26 mouse cellular contexts compared by ENCODE assay signal in the genomic region with DNA sequence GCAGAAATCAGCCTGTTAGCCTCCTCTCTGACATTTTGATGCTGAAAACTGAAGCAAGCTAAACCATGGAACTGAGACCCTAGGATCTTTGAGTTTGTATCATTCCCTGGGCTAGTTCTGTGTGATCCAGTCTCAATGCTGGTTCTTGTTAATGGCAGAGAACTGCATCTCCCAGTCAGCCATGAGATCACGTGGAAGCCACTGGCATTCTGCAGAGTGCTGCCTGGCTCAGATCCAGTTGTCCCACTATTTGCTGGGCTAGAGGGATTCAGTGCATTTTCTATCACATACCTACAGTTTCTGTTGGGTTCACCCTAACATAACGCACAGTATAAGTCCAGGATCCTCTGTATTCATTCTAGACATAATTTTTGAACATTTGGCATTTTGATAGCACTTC.
DNase-seq lines count a peak whose midpoint lies in the region; ATAC-seq and TF ChIP-seq lines count a peak whose summit lies in the region.
"Had no signal": no experiment of that assay in that cellular context is flagged by ENCODE, and none has a peak within 500 bp of the region (broad histone marks: within the 10 kb centered on the region; RNA-seq: fewer than 3 reads in every experiment).

No protein-coding gene starts in this region.

- H3K27ac ChIP-seq in heart, embryonic 10.5 days, result no peak overlapping the region
- H3K27ac ChIP-seq in kidney, embryonic 14.5 days (ENCODE audit: low read depth, low read length), result no peak overlapping the region
- H3K27ac ChIP-seq: forebrain, embryonic 12.5 days; forebrain, embryonic 15.5 days; heart, embryonic 13.5 days; hindbrain, embryonic 12.5 days; hindbrain, embryonic 15.5 days had no signal

- 78% methylated on average over 2 of the region's 2 CpGs for WGBS in heart, embryonic 10.5 days
- WGBS in kidney, embryonic 14.5 days, result 79% methylated on average over 2 of the region's 2 CpGs
- WGBS in lung, adult 2 months, result 65% methylated on average over 2 of the region's 2 CpGs

- TF ChIP-seq CTCF in lung, adult 2 months (IDR thresholded peaks at IDR 0.05; ENCODE audit: insufficient read depth, low read length), result no peak

- H3K9me3 ChIP-seq in heart, embryonic 10.5 days, result no peaks in the 10 kb centered on the region
- H3K9me3 ChIP-seq in kidney, embryonic 14.5 days (ENCODE audit: control insufficient read depth, low read length), result no peaks in the 10 kb centered on the region; the same call in 1 of the 2 replicates
- H3K9me3 ChIP-seq: forebrain, embryonic 12.5 days; forebrain, embryonic 15.5 days; G1E; heart, embryonic 13.5 days; hindbrain, embryonic 12.5 days; hindbrain, embryonic 15.5 days had no signal

- peak; percentile 64 for DNase-seq in heart, adult 11 months
- DNase-seq in heart, embryonic 10.5 days (ENCODE audit: low spot score), result no peak
- DNase-seq in kidney, postnatal 10 days, result peak; percentile 39
- peak; percentile 15 for DNase-seq in lung, postnatal 10 days
- DNase-seq in lung, adult 2 months, result no peak
- DNase-seq in gastrocnemius, adult 8-10 months (ENCODE audit: low spot score in 2 of 2), result no peak
- DNase-seq: adrenal gland, postnatal 10 days; adrenal gland, postnatal 36 days; B cell, adult 2 months; cerebellum, adult 11 months; cerebellum, adult 2 months; cerebellum, adult 9-11 months; cerebellum, postnatal 36 days; gastrocnemius, postnatal 10 days; gastrocnemius, postnatal 36 days; heart, postnatal 14 days had no signal

- H3K4me2 ChIP-seq in kidney, embryonic 14.5 days (replicated peaks; ENCODE audit: low read depth, low read length), result no peak overlapping the region
- H3K4me2 ChIP-seq: forebrain, embryonic 12.5 days; forebrain, embryonic 15.5 days; heart, embryonic 13.5 days; hindbrain, embryonic 12.5 days; hindbrain, embryonic 15.5 days had no signal

- no peaks in the 10 kb centered on the region for H3K27me3 ChIP-seq in heart, embryonic 10.5 days (ENCODE audit: insufficient read depth, poor library complexity, severe bottlenecking)
- H3K27me3 ChIP-seq in kidney, embryonic 14.5 days (ENCODE audit: control insufficient read depth, insufficient read depth, low read length), result no peaks in the 10 kb centered on the region
- H3K27me3 ChIP-seq: CH12.LX; forebrain, embryonic 12.5 days; forebrain, embryonic 15.5 days; heart, embryonic 13.5 days; hindbrain, embryonic 12.5 days; hindbrain, embryonic 15.5 days; Patski had no signal

- no peak for TF ChIP-seq POLR2A in lung, adult 2 months (IDR thresholded peaks at IDR 0.05; ENCODE audit: borderline replicate concordance, extremely low read depth, low read depth, low read length)

- ATAC-seq in kidney, embryonic 14.5 days (ENCODE audit: low FRiP score, low TSS enrichment), result no peak
- ATAC-seq: forebrain, embryonic 15.5 days; Patski had no signal

- no peaks in the 10 kb centered on the region for H3K4me1 ChIP-seq in heart, embryonic 10.5 days
- H3K4me1 ChIP-seq in kidney, embryonic 14.5 days (ENCODE audit: control insufficient read depth, insufficient read depth, low read length), result no peaks in the 10 kb centered on the region
- no peaks in the 10 kb centered on the region for H3K4me1 ChIP-seq in lung, adult 2 months (ENCODE audit: control insufficient read depth, insufficient read depth, low read length)
- H3K4me1 ChIP-seq: forebrain, embryonic 12.5 days; forebrain, embryonic 15.5 days; hindbrain, embryonic 12.5 days; hindbrain, embryonic 15.5 days had no signal

- no peak overlapping the region for H3K9ac ChIP-seq in kidney, embryonic 14.5 days (ENCODE audit: low read depth, low read length)
- H3K9ac ChIP-seq: forebrain, embryonic 12.5 days; forebrain, embryonic 15.5 days; heart, embryonic 13.5 days; hindbrain, embryonic 12.5 days; hindbrain, embryonic 15.5 days had no signal

- H3K36me3 ChIP-seq in heart, embryonic 10.5 days, result no peaks in the 10 kb centered on the region
- no peaks in the 10 kb centered on the region for H3K36me3 ChIP-seq in kidney, embryonic 14.5 days (ENCODE audit: control insufficient read depth, insufficient read depth, low read length)
- H3K36me3 ChIP-seq: forebrain, embryonic 12.5 days; forebrain, embryonic 15.5 days; G1E; heart, embryonic 13.5 days; hindbrain, embryonic 12.5 days; hindbrain, embryonic 15.5 days had no signal

- no peak overlapping the region for H3K4me3 ChIP-seq in heart, embryonic 10.5 days
- no peak overlapping the region for H3K4me3 ChIP-seq in kidney, embryonic 14.5 days (ENCODE audit: low read length)
- H3K4me3 ChIP-seq in lung, adult 2 months (replicated peaks; ENCODE audit: extremely low read depth, low read depth, low read length), result no peak overlapping the region
- H3K4me3 ChIP-seq: erythroblast, embryonic 14.5 days; forebrain, embryonic 12.5 days; forebrain, embryonic 15.5 days; heart, embryonic 13.5 days; hindbrain, embryonic 12.5 days; hindbrain, embryonic 15.5 days had no signal

Comparison
In these comparisons a context has a peak if more than half of its experiments do, and no peak if none do; other contexts are left out.
1. DNase-seq: peak in heart, adult 11 months (single experiment), kidney, postnatal 10 days (single experiment) and lung, postnatal 10 days (single experiment); none in heart, embryonic 10.5 days (single experiment), lung, adult 2 months (single experiment) and gastrocnemius, adult 8-10 months (0 of 2).